Mouse (Mus musculus): Measurements from ENCODE around the gene Metrn.

Metrn gene

GRCm38 (mm10) chr17:25775318-25776062 is 21.4 kb downstream of the Metrn start:
- in situ Hi-C loops (cut with MboI, MseI): no loop called here

DNA sequence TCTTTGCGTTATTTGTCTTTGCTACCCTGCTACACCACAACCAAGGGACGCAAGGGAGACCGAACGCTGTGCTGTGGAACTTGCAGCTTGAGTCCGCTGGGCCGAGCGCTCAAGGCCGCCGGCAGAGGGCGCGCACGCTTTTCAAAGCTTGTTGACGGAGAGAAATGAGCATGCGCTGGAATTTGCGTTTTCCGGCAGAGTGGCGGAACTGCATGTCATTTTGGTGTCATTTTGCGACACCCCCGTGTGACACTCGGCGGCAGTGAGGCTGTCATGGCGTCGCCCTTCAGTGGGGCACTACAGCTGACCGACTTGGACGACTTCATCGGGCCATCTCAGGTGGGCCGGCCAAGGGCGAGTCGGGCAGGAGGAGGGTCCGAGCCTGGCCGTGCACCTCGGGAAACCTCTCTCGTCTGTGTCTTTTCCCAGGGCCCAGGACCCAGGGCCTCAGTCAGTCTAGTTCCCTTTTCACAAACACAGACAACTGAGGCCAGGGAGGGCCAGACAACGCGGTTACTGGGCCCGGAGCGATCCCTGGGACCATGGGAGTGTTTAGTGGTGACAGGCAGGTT is 23.3 kb downstream of the Metrn start, which contains the start of gene Narfl:
Narfl (plus strand) TSS at position 228 of the 572 bp plus-strand sequence.
- in situ Hi-C loops (cut with MboI, MseI): no loop called here

DNA sequence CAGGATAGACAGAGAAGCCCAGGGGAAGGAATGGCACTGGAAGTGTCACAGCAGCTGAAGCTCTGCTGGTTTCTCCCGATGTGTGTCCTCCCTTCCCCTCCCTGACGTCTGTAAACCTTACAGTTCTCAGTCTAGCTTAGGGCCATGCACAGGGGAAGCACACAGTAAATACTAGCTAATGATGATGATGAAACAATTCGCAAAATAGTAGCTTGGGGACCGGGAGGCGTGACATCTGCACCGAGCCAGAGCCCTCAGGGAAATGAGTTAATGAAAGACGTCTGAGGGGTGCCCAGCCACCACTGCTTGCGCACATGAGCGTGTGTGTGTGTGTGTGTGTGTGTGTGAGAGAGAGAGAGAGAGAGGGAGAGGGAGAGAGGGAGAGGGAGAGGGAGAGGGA is 27.6 kb downstream of the Metrn start:
- in situ Hi-C loops (cut with MboI, MseI): no loop called here

DNA sequence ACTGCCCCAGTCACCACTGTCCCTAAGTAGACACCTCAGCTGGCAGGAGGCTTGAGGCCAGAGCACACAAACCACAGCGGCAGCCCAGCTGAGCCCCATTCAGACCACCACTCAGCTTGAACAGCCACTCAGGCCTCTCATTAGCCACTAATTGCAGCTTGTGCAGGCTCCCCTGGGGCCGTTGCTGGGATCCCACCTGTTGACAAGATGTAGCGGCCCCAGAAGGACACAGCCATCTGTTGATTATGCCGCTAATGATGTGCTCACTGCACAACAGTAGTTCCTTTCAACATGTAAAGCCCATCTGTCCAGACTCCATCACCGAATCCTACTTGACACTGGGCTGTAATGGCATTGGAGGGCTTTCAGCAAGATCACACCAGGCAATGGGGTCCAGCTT is 31.1 kb downstream of the Metrn start:
- in situ Hi-C loops (cut with MboI, MseI): no loop called here

DNA sequence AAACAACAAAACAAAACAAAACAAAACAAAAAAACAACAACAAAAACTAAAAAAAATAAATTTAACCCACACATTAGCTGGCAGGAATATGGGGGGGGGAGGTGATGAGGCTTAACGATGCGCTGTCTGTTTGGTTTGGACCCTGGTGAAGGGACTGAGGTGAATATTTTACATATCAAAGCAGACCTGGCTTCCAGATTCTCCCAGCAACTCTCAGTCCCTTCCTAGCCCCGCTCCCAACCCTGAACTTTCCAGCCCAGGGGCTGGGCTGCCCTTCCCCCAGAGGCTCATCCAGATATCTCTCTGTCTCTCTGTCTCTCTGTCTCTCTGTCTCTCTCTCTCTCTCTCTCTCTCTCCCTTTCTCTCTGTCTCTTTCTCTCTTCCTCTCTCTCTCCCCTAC is 34.3 kb downstream of the Metrn start:
- in situ Hi-C loops (cut with MboI, MseI): no loop called here

GRCm38 (mm10) chr17:25761561-25761970 is 35.4 kb downstream of the Metrn start:
- in situ Hi-C loops (cut with MboI, MseI): no loop called here

DNA sequence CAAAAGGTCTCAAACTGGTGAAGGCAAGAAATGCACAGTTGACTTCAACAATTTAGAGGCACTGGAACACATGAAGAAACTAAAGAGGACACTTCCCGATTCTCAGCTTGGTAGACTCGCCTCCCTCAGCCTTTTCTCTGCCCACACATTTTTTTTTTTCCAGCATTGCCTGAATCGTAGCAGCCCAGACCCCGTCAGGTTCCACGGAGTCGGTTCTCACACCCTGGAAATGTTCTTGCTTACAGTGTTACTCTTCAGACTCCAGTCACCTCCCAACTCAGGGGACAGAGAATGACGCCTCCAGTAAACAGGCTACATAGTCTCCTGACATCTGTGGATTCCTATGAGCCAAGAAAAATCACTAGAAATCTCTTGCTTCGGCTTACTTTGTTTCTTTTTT is 36.8 kb downstream of the Metrn start:
- in situ Hi-C loops (cut with MboI, MseI): no loop called here

- in situ Hi-C loops (cut with MboI, MseI): no loop called here
These were observed 39.2 kb downstream of the Metrn start for GRCm38 (mm10) chr17:25757691-25758090.

- in situ Hi-C loops (cut with MboI, MseI): no loop called here
These were observed 40.3 kb downstream of the Metrn start for GRCm38 (mm10) chr17:25756378-25757242.

- in situ Hi-C loops (cut with MboI, MseI): no loop called here
These were observed 41.1 kb downstream of the Metrn start for GRCm38 (mm10) chr17:25755627-25756377.

DNA sequence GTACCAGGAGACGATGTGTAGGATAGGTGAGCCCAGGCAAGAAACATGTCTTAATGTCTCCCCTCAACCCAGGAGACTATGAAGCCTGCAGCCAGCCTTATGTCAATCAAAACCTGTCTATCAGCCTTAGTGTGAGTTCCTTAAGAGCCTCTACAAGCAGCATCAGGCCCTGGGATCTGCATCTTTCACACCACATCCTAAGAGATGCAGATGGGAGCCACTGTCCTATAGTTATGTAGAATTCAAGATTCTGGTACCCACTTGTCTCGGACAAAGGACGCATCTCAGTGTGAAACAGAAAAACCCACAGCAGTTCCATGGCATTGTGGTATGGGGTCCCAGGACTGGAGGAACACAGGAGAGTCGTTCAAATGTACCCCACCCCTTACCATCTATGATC is 41.9 kb downstream of the Metrn start:
- in situ Hi-C loops (cut with MboI, MseI): no loop called here

DNA sequence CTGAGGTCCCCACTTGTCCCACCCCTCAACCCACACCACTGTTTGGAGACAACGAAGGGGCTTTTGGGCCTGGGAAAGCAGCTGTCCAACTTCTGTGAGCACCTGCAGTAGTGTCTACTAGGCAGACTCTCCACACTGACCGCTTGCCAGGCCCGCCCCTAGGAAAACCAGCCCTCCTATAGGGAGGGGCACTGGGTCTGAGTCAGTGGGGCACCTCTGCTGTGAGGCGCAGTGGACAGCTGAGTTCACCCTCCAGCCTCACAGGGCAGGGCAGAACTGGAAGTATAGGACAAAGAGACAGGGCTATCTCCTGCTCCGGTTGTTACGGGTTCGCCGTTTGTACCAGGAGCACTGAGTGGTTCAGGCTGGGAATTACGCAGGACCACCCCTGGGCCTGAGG is 42.7 kb downstream of the Metrn start, which contains the start of gene Msln:
Msln (minus strand) TSS at position 138 of the 400 bp plus-strand sequence.
- in situ Hi-C loops (cut with MboI, MseI): no loop called here

GRCm38 (mm10) chr17:25751446-25751845 is 45.5 kb downstream of the Metrn start:
- in situ Hi-C loops (cut with MboI, MseI): no loop called here

- in situ Hi-C loops (cut with MboI, MseI): no loop called here
These were observed 47.6 kb downstream of the Metrn start for GRCm38 (mm10) chr17:25749314-25749713.

DNA sequence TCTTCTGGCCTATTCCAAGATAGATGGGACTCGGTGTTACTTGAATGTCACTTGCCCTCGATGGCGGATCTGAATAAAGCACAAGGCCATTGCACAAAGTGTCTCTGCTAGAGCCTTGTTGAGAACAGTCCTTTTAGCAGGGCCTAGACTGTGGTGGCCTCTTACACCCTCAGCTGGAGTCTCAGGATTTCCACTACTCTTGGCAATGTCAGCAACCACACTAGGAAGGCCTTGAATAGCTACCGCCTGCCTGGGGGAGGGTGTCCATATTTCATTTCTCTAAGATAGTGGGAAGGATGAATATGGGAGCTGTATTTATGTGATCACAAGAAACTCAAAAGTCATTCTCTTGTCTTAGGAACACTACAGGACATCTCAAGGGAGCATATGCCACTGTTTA is 48.7 kb downstream of the Metrn start:
- in situ Hi-C loops (cut with MboI, MseI): no loop called here

GRCm38 (mm10) chr17:25744311-25744710 is 52.6 kb downstream of the Metrn start:
- in situ Hi-C loops (cut with MboI, MseI): no loop called here

DNA sequence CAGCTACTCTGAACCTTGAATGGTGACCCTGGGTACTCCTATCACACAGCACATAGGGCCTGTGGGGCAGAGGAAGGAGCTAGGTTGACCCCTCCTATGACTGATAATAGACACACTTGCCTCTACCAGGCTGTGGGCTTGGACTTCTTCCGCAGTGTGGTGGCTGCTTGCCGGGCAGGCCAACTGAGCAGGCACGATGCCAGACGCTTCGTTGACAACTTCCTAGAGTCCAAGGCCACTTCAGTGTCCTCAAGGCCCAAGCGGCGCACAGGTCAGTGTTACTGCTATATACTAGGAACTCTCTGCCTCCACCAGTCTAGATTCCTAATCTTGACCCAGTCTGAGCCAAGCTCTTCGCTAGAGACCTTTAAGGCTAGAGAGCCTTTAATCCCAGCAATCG is 53.1 kb downstream of the Metrn start:
- in situ Hi-C loops (cut with MboI, MseI): no loop called here
